In the genomic region with DNA sequence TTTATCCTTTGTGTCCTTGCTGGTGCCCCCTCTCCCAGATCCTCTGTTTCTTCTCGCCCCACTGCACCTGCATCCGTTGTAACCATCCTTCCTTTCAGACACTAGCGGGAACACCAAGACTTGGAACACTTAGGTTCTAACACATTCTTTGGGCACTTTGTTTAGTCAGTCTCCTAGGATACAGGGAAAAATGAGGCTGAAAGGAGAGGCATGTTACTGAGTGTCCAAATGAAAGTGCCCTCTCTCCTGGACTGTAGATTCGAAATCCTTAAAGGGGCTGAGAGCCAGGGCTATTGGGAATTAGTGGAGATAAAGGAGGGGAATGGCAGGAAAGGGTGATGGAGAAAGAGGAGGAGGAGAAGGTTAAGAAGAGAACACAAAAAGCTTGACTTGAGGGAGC, we compare ENCODE assay signal across 7 mouse cellular contexts. TPM values are rescaled to one million over a fixed set of nuclear protein-coding genes. Genes with fewer than 3 reads are reported as not detected.
DNase-seq lines count a peak whose midpoint lies in the region; ATAC-seq and TF ChIP-seq lines count a peak whose summit lies in the region.

A gene (minus strand): TSS at position 101 of the 400 bp plus-strand sequence.

- H3K4me3 ChIP-seq in lung, embryonic 14.5 days (ENCODE audit: low read depth, low read length): no peak within 1 kb of the TSS
- H3K4me3 ChIP-seq in embryonic facial prominence, embryonic 12.5 days: no peak within 1 kb of the TSS
- H3K4me3 ChIP-seq in hindbrain, embryonic 16.5 days (ENCODE audit: low read length): peak within 1 kb of the TSS; percentile 27
- H3K4me3 ChIP-seq in midbrain, embryonic 12.5 days: no peak within 1 kb of the TSS

- H3K27me3 ChIP-seq in lung, embryonic 14.5 days (ENCODE audit: insufficient read depth, low read length): no peaks in the 10 kb centered on the region
- no peaks in the 10 kb centered on the region for H3K27me3 ChIP-seq in embryonic facial prominence, embryonic 12.5 days
- no peaks in the 10 kb centered on the region for H3K27me3 ChIP-seq in hindbrain, embryonic 16.5 days (replicated peaks; ENCODE audit: control insufficient read depth, insufficient read depth, low read length)
- H3K27me3 ChIP-seq in midbrain, embryonic 12.5 days: no peaks in the 10 kb centered on the region

- no peak for TF ChIP-seq CTCF in lung, embryonic 14.5 days (IDR thresholded peaks at IDR 0.05; ENCODE audit: low read depth)

- 70% methylated on average over 4 of the region's 4 CpGs for WGBS in lung, embryonic 14.5 days
- WGBS in embryonic facial prominence, embryonic 12.5 days: 71% methylated on average over 4 of the region's 4 CpGs
- 32% methylated on average over 4 of the region's 4 CpGs for WGBS in hindbrain, embryonic 16.5 days
- 34% methylated on average over 4 of the region's 4 CpGs for WGBS in midbrain, embryonic 12.5 days

- DNase-seq in lung, embryonic 14.5 days: no peak
- no peak for DNase-seq in lung, postnatal 25 days (ENCODE audit: low spot score)
- DNase-seq in kidney, adult 11 months: no peak
- DNase-seq in right cerebral cortex, postnatal 14 days: no peak

- no peak within 1 kb of the TSS for H3K27ac ChIP-seq in lung, embryonic 14.5 days (ENCODE audit: low read depth)
- no peak within 1 kb of the TSS for H3K27ac ChIP-seq in embryonic facial prominence, embryonic 12.5 days
- H3K27ac ChIP-seq in hindbrain, embryonic 16.5 days (ENCODE audit: low read depth, low read length): no peak within 1 kb of the TSS; the same call in 1 of the 2 replicates
- H3K27ac ChIP-seq in midbrain, embryonic 12.5 days (replicated peaks): no peak within 1 kb of the TSS

- H3K9ac ChIP-seq in lung, embryonic 14.5 days: no peak within 1 kb of the TSS
- H3K9ac ChIP-seq in embryonic facial prominence, embryonic 12.5 days: no peak within 1 kb of the TSS
- no peak within 1 kb of the TSS; the same call in 1 of the 2 replicates for H3K9ac ChIP-seq in hindbrain, embryonic 16.5 days (ENCODE audit: low read depth, low read length)
- H3K9ac ChIP-seq in midbrain, embryonic 12.5 days (replicated peaks): no peak within 1 kb of the TSS

- no peaks in the 10 kb centered on the region for H3K36me3 ChIP-seq in lung, embryonic 14.5 days (ENCODE audit: insufficient read depth)
- H3K36me3 ChIP-seq in embryonic facial prominence, embryonic 12.5 days: no peaks in the 10 kb centered on the region
- no peaks in the 10 kb centered on the region for H3K36me3 ChIP-seq in hindbrain, embryonic 16.5 days (ENCODE audit: control insufficient read depth, insufficient read depth, low read length)
- no peaks in the 10 kb centered on the region for H3K36me3 ChIP-seq in midbrain, embryonic 12.5 days

- H3K4me2 ChIP-seq in lung, embryonic 14.5 days: no peak within 1 kb of the TSS
- no peak within 1 kb of the TSS for H3K4me2 ChIP-seq in embryonic facial prominence, embryonic 12.5 days (replicated peaks)
- H3K4me2 ChIP-seq in hindbrain, embryonic 16.5 days (ENCODE audit: low read length): peak within 1 kb of the TSS; percentile 53
- H3K4me2 ChIP-seq in midbrain, embryonic 12.5 days (replicated peaks): no peak within 1 kb of the TSS; the same call in 1 of the 2 replicates

- no peaks in the 10 kb centered on the region for H3K9me3 ChIP-seq in lung, embryonic 14.5 days (ENCODE audit: low read depth, low read length)
- H3K9me3 ChIP-seq in embryonic facial prominence, embryonic 12.5 days: no peaks in the 10 kb centered on the region
- H3K9me3 ChIP-seq in hindbrain, embryonic 16.5 days (ENCODE audit: control insufficient read depth, low read length): no peaks in the 10 kb centered on the region
- H3K9me3 ChIP-seq in midbrain, embryonic 12.5 days: no peaks in the 10 kb centered on the region

- no peak for ATAC-seq in lung, embryonic 14.5 days (ENCODE audit: insufficient read depth)
- ATAC-seq in embryonic facial prominence, embryonic 12.5 days (ENCODE audit: insufficient number of reproducible peaks, insufficient read depth, low FRiP score, low TSS enrichment): no peak
- no peak for ATAC-seq in hindbrain, embryonic 16.5 days
- no peak for ATAC-seq in midbrain, embryonic 12.5 days (ENCODE audit: low FRiP score, low read depth)

- H3K4me1 ChIP-seq in lung, embryonic 14.5 days (ENCODE audit: insufficient read depth): no peaks in the 10 kb centered on the region
- peaks cover 9% of the 10 kb centered on the region; the same call in 1 of the 2 replicates for H3K4me1 ChIP-seq in embryonic facial prominence, embryonic 12.5 days
- H3K4me1 ChIP-seq in hindbrain, embryonic 16.5 days (ENCODE audit: control insufficient read depth, insufficient read depth, low read depth, low read length): peaks cover 10% of the 10 kb centered on the region
- peaks cover 10% of the 10 kb centered on the region for H3K4me1 ChIP-seq in midbrain, embryonic 12.5 days

RNA-seq across cellular contexts. Expression of the gene that starts here (rescaled TPM):
- polyA plus RNA-seq in lung, embryonic 14.5 days (2014; fragmentation: Nextera tagmentation; extraction: Ambion mirVana): 40.4 and 41.2 TPM in 2 replicates
- 39.8 and 41.7 TPM in 2 replicates for polyA plus RNA-seq in embryonic facial prominence, embryonic 12.5 days (2016; fragmentation: Nextera tagmentation; extraction: Ambion mirVana)
- polyA plus RNA-seq in hindbrain, embryonic 16.5 days (2015; fragmentation: Nextera tagmentation; extraction: Ambion mirVana): 20.7 and 24.4 TPM in 2 replicates
- 42.1 and 44.2 TPM in 2 replicates for polyA plus RNA-seq in midbrain, embryonic 12.5 days (2016; fragmentation: Nextera tagmentation; extraction: Ambion mirVana)
